Comparison of ENCODE assay signal across 8 mouse cellular contexts in genomic region chr2:93071656-93072055, GRCm38 (mm10). TPM values are rescaled to one million over a fixed set of nuclear protein-coding genes. Genes with fewer than 3 reads are reported as not detected.
DNase-seq lines count a peak whose midpoint lies in the region; ATAC-seq and TF ChIP-seq lines count a peak whose summit lies in the region.

No protein-coding gene starts in this region.

- no peak overlapping the region for H3K9ac ChIP-seq in liver, embryonic 12.5 days
- no peak overlapping the region for H3K9ac ChIP-seq in lung, postnatal 0 days (replicated peaks; ENCODE audit: low read depth)

- no peaks in the 10 kb centered on the region for H3K4me1 ChIP-seq in liver, embryonic 12.5 days
- no peaks in the 10 kb centered on the region for H3K4me1 ChIP-seq in lung, postnatal 0 days (ENCODE audit: insufficient read depth, low read depth, low read length)

- H3K9me3 ChIP-seq in liver, embryonic 12.5 days (replicated peaks) = no peaks in the 10 kb centered on the region
- no peaks in the 10 kb centered on the region for H3K9me3 ChIP-seq in lung, postnatal 0 days (ENCODE audit: low read length)

- H3K27me3 ChIP-seq in liver, embryonic 12.5 days (replicated peaks) = peaks cover 9% of the 10 kb centered on the region
- no peaks in the 10 kb centered on the region for H3K27me3 ChIP-seq in lung, postnatal 0 days (replicated peaks; ENCODE audit: insufficient read depth, low read length)

- 9% methylated on average over 11 of the region's 12 CpGs for WGBS in liver, embryonic 12.5 days (ENCODE audit: insufficient replicate concordance)
- under 1% methylated on average over 12 of the region's 12 CpGs for WGBS in lung, postnatal 0 days

- TF ChIP-seq EP300 in lung, postnatal 0 days (IDR thresholded peaks at IDR 0.05) = no peak

- no peak overlapping the region for H3K4me3 ChIP-seq in liver, embryonic 12.5 days
- no peak overlapping the region for H3K4me3 ChIP-seq in lung, postnatal 0 days (ENCODE audit: low read depth, low read length)

- peak; percentile 71 for DNase-seq in liver
- peak; percentile 81 to 83 for DNase-seq in adrenal gland, adult 18-20 months (ENCODE audit: low spot score in 2 of 2)
- DNase-seq in gastrocnemius, adult 18-20 months (ENCODE audit: low spot score) = peak; percentile 32
- peak; percentile 79 for DNase-seq in kidney, adult 18-20 months
- DNase-seq in lung, postnatal 0 days (ENCODE audit: low spot score) = peak; percentile 83
- DNase-seq in right cerebral cortex, postnatal 4 days = peak; percentile 63

- no peak for TF ChIP-seq CTCF in lung, postnatal 0 days (IDR thresholded peaks at IDR 0.05)

- no peaks in the 10 kb centered on the region for H3K36me3 ChIP-seq in liver, embryonic 12.5 days
- H3K36me3 ChIP-seq in lung, postnatal 0 days (ENCODE audit: insufficient read depth, low read length) = no peaks in the 10 kb centered on the region

- H3K27ac ChIP-seq in liver, embryonic 12.5 days = no peak overlapping the region
- no peak overlapping the region for H3K27ac ChIP-seq in lung, postnatal 0 days (ENCODE audit: low read length)

- ATAC-seq in liver, embryonic 12.5 days = no peak
- no peak; the same call in 1 of the 2 replicates for ATAC-seq in lung, postnatal 0 days
- no peak for ATAC-seq in megakaryocyte, adult 5-6 weeks (ENCODE audit: poor library complexity, severe bottlenecking)

- H3K4me2 ChIP-seq in liver, embryonic 12.5 days = no peak overlapping the region
- no peak overlapping the region for H3K4me2 ChIP-seq in lung, postnatal 0 days (replicated peaks; ENCODE audit: low read depth, low read length)

RNA-seq across cellular contexts. Expression of gene Prdm11, which starts 25.7 kb away (rescaled TPM):
- polyA plus RNA-seq in liver, embryonic 12.5 days (2016; fragmentation: Nextera tagmentation; extraction: Ambion mirVana) = 8.0 and 9.2 TPM in 2 replicates
- total RNA-seq in adrenal gland, adult 18-20 months (2021) = 10 to 100 TPM; 40.9 to 46.5 TPM
- total RNA-seq in gastrocnemius, adult 18-20 months (2021) = under 1 TPM; 0.39 to 0.90 TPM
- 3.7 and 4.5 TPM in 2 replicates for polyA plus RNA-seq in lung, postnatal 0 days (2015; fragmentation: Nextera tagmentation; extraction: Ambion mirVana)
- total RNA-seq in megakaryocyte, adult 5-6 weeks (2015) = 0.85 and 2.1 TPM in 2 replicates
- 2.1 TPM in 2 replicates for total RNA-seq in megakaryocyte, adult 5-6 weeks (2017)

Comparison
In these comparisons a context has a peak if more than half of its experiments do, and no peak if none do; other contexts are left out.
1. DNase-seq: peak in every context shown above with its lines; median percentile 83 in lung, postnatal 0 days; 82 in adrenal gland, adult 18-20 months; 79 in kidney, adult 18-20 months; 71 in liver; 63 in right cerebral cortex, postnatal 4 days; 32 in gastrocnemius, adult 18-20 months.
2. RNA of gene Prdm11, which starts 25.7 kb away (total RNA-seq): 40.9 to 46.5 TPM in adrenal gland, adult 18-20 months; 0.85 to 2.1 TPM in megakaryocyte, adult 5-6 weeks and 0.39 to 0.90 TPM in gastrocnemius, adult 18-20 months; every median in the first group is over 10 times any median in the second.